Mouse (Mus musculus): ENCODE measurements around the gene 4930432M17Rik. TPM values are rescaled to one million over a fixed set of nuclear protein-coding genes. Genes with fewer than 3 reads are reported as not detected.

Gene 4930432M17Rik
- total RNA-seq, 1 experiment from 2014 or later: not detected

DNA sequence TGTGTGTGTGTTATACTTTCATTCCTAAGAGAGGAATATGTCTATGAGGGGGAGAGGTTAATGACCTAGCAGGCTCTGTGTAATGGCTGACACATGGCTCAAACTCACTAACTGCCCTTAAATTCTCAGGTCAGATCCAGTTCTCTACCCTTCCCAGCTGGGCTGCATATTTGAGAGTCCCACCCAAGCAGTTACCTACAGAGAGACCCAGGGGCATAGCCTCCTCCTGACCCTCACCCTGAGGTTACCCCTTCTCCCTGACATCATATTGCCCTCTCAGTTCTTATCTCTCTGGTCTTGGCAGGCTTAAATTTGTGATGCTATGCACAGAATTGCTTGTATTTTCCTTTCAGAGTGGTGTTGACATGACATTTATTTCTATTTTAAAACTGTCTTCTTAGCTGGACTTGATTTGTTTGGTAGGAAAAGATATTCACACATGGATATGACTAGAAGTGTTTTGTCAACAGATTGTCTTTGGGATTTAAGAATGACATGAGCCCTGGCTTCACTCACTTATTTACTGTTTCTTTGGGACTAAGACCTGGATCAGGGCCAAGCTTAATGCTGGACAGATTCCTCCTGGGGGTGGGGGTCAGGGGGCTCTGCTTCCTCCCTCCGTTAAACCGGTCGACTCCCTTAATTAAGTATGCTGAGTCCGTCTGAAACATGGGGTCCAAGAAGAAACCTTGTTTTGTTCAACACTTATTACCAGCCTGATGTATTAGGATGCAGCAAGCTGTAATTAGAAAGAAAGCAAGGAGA, 7.7 kb upstream of the 4930432M17Rik start:
- ATAC-seq (replicated peaks; ENCODE audit: insufficient number of reproducible peaks, low FRiP score, low TSS enrichment, poor library complexity, severe bottlenecking): no peak

DNA sequence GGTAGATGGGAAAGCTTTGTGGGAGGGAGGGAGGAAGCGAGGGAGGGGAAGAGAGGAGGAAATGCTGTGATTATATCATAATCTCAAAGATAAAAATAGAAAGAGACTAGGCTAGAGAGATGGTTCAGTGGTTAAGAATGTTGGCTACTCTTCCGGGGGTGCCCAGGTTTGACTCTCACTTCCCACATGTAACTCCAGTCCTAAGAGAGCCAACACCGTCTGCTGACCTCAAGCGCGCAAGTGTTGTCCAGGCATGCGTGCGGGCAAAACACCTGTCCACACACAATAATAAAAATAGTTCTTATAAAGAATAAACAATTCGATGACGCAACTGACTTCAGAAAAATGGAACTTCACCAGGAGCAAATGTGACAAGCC, 7.1 kb upstream of the 4930432M17Rik start:
- ATAC-seq (replicated peaks; ENCODE audit: insufficient number of reproducible peaks, low FRiP score, low TSS enrichment, poor library complexity, severe bottlenecking): no peak

GRCm38 (mm10) chr3:121672135-121672790, 1.7 kb downstream of the 4930432M17Rik start:
- no peak for ATAC-seq (replicated peaks; ENCODE audit: insufficient number of reproducible peaks, low FRiP score, low TSS enrichment, poor library complexity, severe bottlenecking)

GRCm38 (mm10) chr3:121678935-121679334, 8.4 kb downstream of the 4930432M17Rik start:
- ATAC-seq (replicated peaks; ENCODE audit: insufficient number of reproducible peaks, low FRiP score, low TSS enrichment, poor library complexity, severe bottlenecking): no peak

GRCm38 (mm10) chr3:121679443-121679842, 8.9 kb downstream of the 4930432M17Rik start:
- ATAC-seq (replicated peaks; ENCODE audit: insufficient number of reproducible peaks, low FRiP score, low TSS enrichment, poor library complexity, severe bottlenecking): no peak

- ATAC-seq (replicated peaks; ENCODE audit: insufficient number of reproducible peaks, low FRiP score, low TSS enrichment, poor library complexity, severe bottlenecking): no peak
These were observed 9.6 kb downstream of the 4930432M17Rik start for GRCm38 (mm10) chr3:121680187-121680586.

- no peak for ATAC-seq (replicated peaks; ENCODE audit: insufficient number of reproducible peaks, low FRiP score, low TSS enrichment, poor library complexity, severe bottlenecking)
These were observed 12.2 kb downstream of the 4930432M17Rik start for GRCm38 (mm10) chr3:121682439-121683411.

GRCm38 (mm10) chr3:121684552-121684951, 14.0 kb downstream of the 4930432M17Rik start:
- ATAC-seq (replicated peaks; ENCODE audit: insufficient number of reproducible peaks, low FRiP score, low TSS enrichment, poor library complexity, severe bottlenecking): no peak

- ATAC-seq (replicated peaks; ENCODE audit: insufficient number of reproducible peaks, low FRiP score, low TSS enrichment, poor library complexity, severe bottlenecking): no peak
These were observed 14.4 kb downstream of the 4930432M17Rik start for GRCm38 (mm10) chr3:121684963-121685362.

GRCm38 (mm10) chr3:121685985-121686384, 15.4 kb downstream of the 4930432M17Rik start:
- ATAC-seq (replicated peaks; ENCODE audit: insufficient number of reproducible peaks, low FRiP score, low TSS enrichment, poor library complexity, severe bottlenecking): no peak

- no peak for ATAC-seq (replicated peaks; ENCODE audit: insufficient number of reproducible peaks, low FRiP score, low TSS enrichment, poor library complexity, severe bottlenecking)
These were observed 15.9 kb downstream of the 4930432M17Rik start for GRCm38 (mm10) chr3:121686408-121686911.

GRCm38 (mm10) chr3:121687741-121688140, 17.2 kb downstream of the 4930432M17Rik start:
- no peak for ATAC-seq (replicated peaks; ENCODE audit: insufficient number of reproducible peaks, low FRiP score, low TSS enrichment, poor library complexity, severe bottlenecking)

- ATAC-seq (replicated peaks; ENCODE audit: insufficient number of reproducible peaks, low FRiP score, low TSS enrichment, poor library complexity, severe bottlenecking): no peak
These were observed 18.5 kb downstream of the 4930432M17Rik start for GRCm38 (mm10) chr3:121689029-121689428.

DNA sequence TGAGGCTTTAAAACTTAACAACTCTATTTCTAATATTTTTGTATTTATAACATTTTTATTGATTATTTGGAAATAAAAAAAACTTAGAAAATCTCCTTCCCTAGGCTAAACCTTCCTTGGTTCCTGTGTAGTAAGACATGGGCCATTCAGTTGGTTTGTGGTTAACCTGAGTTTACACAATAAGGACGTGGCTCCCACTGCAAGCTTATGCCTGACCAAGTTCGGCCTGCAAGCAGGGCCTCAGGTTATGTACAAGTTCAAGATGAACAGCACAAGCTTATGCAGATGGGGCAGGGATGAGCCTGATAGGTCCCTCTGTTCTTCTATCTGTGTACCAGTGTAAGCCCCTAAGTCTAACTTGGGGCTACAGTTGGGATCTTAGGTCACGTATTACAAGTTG, 19.1 kb downstream of the 4930432M17Rik start:
- no peak for ATAC-seq (replicated peaks; ENCODE audit: insufficient number of reproducible peaks, low FRiP score, low TSS enrichment, poor library complexity, severe bottlenecking)

DNA sequence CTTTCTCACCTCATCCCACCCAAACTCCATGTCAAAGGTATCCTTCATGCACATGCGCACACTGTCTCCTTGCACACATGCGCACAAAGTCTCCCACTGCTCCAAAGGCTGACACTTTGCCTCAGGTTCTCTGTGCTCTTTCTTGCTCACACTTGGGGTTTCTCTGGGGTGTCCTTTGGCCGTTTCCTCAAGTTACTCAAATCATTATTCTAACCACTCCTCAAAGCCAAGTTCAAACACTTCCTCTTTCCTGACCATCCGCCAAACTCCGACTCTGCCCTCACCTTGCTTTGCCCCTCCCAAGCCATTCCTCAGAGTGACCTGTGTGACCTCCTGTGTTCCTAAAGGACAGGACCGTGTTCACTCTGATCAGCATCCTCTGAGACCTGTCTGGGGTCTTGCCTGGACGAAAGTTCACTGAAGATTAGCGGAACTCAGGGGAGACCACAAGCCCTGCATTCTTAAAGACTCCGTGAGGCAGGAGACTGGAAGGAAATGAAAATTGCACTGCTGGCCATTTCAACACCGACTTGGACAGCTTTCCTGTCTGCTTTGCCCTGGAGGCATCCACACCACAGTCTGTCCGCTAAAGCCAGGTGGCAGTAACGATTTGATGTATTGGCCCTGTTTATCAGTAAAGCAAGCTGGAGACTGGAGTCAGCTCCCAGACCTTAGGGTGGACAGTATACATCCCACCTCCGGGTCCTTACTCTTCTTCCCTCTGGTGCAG, 22.6 kb downstream of the 4930432M17Rik start:
- peak; percentile 75 for ATAC-seq (replicated peaks; ENCODE audit: insufficient number of reproducible peaks, low FRiP score, low TSS enrichment, poor library complexity, severe bottlenecking)

GRCm38 (mm10) chr3:121693746-121694145, 23.2 kb downstream of the 4930432M17Rik start:
- 0 out of 2 replicates have a peak, but pooled peaks have one; percentile 14 for ATAC-seq (replicated peaks; ENCODE audit: insufficient number of reproducible peaks, low FRiP score, low TSS enrichment, poor library complexity, severe bottlenecking)

DNA sequence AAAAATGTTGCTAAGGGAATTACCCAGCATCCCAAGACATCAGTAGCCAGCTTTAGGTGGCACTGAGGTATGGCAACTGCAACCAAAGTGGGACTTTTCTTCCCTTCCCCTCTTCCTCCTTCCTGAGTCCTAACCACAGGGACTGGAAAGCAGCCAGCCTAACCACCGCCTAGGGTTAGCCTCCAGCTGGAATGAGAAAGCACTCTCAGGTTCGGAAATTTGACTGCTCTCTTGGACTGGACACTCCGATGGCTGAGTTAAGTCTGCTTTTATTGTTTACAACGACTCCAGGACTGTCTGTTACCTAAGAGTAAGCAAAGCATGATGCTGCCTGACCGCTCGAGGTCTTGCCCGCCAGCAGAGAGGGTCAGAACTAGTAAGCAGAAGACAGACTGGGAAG, 26.6 kb downstream of the 4930432M17Rik start:
- no peak for ATAC-seq (replicated peaks; ENCODE audit: insufficient number of reproducible peaks, low FRiP score, low TSS enrichment, poor library complexity, severe bottlenecking)

DNA sequence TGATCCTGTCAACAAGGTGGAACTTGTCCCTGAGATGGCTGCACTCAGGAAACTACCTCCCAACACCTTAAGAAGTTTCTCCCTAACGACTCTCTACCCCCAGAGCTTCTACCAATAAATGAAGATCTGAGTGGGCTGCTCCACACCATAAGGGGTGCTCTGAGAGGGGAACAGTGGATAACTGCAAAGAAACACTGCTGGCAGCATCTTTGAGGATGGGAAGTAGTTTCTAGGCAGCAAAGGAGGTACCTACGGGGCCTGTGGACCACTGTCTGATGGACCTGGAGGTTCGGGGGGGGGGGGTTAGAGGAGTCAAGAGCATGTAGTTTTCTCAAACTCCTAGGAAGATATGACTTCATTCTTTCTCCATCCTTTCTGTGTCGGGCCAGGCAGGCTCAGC, 28.8 kb downstream of the 4930432M17Rik start:
- no peak for ATAC-seq (replicated peaks; ENCODE audit: insufficient number of reproducible peaks, low FRiP score, low TSS enrichment, poor library complexity, severe bottlenecking)

All from monocyte, adult 5-6 weeks (primary cell).